Mouse (Mus musculus) cerebellum, adult 9-10 months (tissue): ENCODE data around the gene Ifitm2.

Source experiments
- DNase-seq: peaks from one replicate; pipeline ENCODE4 v3.0.0; 2022

Ifitm2 gene

DNA sequence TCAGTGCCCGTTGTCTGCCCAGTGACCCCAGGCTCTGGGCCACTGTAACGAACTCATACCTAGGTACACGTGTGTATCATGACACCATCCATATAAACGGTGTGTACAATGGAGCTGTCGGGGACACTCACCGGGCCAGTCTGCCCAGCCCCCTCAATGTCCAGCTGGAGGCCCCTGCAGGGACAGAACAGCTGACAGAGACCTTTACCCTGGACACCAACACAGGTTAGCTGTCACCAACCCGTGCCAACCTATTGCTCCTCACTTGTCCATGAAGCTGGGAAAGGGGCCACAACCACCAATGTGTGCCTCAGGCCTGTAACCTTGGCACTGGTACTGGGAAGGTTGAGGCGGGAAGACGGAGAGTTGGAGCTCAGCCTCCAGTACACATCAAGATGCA is 13.4 kb downstream of the Ifitm2 start:
- no peak for DNase-seq

DNA sequence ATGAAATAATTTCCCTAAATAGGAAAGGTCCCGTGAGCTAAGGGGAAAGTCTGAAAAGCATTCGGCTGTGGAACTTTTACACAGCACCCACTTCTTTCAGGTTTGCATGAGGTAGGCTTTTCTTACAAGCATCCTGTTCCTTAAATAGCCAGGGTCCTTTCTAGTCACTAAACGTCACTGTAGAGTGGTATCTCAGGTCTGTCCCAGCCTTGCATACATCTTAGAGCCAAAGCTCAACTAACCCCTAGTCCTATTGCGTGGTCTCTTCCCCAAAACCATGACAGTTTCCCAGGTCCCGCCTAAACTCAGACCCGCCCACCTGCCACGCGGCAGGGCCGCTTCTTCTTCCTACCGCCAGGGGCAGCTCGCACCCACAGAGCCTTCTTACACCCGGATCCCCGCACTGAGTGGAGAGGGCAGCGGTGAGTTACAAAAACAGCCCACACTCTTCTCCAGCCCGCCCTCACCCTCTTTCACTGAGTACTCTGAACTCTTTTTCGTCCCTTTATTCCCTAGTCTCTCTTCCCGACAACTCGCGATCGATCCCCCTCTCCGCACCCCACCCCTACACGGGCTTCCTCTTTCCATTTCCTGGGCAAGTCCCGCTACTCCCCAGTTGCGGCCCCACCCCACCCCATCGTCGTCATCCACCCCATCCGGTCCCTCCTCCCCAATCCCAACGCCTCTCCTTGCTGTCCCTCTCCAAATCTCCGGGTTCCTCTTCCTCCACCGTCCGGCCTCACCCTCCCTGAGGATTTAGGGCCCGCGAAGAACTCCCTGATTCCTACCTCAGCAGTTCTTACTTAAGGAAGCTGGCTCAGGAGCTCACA is 14.3 kb downstream of the Ifitm2 start, which contains the start of gene Pgghg:
Gene Pgghg, plus strand, starts transcription at position 170 of the 830 bp plus-strand sequence.
- DNase-seq, result peak; percentile 41

DNA sequence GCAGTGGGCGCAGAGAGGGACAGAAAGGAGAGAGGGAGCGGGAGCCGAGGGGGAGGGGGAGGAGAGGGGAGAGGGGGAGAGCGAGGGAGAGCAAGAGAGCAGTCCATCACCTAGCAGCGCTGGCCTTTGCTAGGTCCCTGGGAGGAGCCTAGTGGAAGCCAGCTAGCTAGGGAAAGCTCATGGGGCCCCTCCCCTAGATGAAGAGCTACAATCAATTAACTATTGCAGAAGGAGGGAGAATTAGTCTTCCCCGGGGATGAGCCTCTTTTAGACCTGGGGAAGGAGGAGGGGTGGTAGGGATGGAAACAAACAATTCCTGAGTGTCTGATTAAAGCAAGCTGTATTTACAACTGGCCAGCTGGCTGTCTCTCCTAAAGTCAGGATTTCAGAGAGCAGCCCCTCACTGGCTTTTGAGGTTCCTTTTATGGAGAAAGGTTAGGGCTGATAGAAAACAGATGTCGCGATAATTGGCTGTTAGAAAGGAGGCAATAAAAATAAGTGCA is 16.1 kb downstream of the Ifitm2 start:
- no peak for DNase-seq

DNA sequence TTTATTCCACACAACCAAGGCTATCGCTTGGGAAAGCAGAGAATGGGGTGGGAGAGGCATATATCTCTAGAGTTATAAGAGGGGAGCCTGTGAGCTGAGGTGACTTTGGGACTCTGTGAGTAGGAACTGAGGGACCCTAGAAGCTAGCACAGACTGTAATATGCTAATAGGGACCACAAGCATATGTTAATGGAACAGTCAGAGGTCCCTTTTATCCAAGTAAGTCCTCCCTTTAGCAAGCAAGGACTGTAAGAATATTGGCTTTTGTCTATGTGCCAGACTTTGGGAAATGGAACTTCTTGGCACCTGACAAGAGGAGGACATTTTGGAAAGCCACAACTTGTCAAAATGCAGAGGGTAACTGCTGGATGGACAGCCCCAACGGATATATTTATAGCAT is 16.9 kb downstream of the Ifitm2 start:
- DNase-seq, result no peak

DNA sequence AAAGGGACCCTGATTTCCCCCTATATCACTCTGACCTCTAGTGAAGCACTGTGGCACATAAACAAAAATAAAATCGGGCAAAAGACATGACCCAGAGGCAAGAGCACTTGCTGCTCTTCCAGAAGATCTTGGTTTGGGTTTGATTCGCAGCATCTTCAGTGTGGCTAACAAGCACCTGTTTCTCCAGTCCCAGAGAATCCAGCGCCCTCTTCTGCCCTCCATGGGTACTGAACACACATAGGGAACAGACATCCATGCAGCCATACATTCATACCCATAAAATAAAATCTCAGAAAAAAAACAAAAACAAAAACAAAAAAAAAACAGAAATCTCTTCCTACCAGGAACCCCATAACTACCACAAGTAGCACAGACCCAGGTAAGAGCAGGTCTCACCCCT is 17.4 kb downstream of the Ifitm2 start:
- DNase-seq, result no peak

DNA sequence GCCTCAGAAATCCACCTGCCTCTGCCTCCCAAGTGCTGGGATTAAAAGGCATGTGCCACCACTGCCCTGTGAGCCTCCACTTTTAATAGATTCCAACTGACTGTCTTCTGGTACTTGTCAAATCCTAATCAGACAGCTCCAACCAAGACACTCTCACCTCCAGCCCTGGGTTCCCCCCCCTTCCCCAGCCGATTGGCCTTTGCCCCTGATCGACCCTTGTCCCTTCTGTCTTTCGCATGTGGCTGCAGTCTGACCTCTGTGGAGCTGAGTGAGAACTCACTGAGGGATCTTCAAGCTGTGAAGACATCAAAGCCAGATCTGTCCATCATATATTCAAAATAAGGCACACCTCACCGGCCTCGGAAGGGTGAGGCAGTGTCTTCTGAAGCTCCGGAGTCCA is 28.6 kb downstream of the Ifitm2 start:
- no peak for DNase-seq

DNA sequence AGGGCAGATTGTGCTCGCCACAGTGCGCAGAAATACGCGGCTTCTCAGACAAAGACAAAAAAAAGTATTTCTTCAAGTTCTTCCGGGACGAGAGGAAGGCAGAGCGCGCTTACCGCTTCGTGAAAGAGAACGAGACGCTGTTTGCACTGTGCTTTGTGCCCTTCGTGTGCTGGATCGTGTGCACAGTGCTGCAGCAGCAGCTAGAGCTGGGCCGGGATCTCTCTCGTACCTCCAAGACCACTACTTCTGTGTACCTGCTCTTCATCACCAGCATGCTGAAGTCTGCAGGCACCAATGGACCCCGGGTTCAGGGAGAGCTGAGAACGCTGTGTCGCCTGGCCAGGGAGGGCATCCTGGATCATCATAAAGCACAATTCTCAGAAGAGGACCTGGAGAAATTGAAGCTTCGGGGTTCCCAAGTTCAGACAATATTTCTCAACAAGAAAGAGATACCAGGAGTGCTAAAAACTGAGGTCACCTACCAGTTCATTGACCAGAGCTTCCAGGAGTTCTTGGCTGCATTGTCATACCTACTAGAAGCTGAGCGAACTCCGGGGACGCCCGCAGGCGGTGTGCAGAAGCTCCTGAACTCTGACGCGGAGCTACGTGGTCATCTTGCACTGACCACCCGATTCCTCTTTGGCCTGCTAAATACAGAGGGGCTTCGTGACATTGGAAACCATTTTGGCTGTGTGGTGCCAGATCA is 32.6 kb downstream of the Ifitm2 start:
- DNase-seq, result no peak

DNA sequence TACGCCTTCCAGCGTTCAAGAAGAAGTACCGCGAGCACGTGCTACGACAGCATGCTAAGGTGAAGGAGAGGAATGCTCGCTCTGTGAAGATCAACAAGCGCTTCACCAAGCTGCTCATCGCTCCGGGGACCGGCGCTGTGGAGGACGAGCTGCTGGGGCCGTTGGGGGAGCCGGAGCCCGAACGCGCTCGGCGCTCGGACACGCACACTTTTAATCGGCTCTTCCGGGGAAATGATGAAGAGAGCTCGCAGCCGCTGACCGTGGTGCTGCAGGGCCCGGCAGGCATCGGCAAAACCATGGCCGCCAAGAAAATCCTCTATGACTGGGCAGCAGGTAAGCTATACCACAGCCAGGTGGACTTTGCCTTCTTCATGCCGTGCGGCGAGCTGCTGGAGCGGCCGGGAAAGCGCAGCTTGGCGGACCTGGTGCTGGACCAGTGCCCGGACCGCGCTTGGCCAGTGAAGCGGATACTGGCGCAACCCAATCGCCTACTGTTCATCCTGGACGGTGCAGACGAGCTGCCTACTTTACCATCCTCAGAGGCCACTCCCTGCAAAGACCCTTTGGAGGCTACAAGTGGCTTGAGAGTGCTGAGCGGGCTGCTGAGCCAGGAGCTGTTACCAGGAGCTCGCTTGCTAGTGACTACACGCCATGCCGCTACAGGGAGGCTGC is 33.3 kb downstream of the Ifitm2 start:
- peak; percentile 81 for DNase-seq

DNA sequence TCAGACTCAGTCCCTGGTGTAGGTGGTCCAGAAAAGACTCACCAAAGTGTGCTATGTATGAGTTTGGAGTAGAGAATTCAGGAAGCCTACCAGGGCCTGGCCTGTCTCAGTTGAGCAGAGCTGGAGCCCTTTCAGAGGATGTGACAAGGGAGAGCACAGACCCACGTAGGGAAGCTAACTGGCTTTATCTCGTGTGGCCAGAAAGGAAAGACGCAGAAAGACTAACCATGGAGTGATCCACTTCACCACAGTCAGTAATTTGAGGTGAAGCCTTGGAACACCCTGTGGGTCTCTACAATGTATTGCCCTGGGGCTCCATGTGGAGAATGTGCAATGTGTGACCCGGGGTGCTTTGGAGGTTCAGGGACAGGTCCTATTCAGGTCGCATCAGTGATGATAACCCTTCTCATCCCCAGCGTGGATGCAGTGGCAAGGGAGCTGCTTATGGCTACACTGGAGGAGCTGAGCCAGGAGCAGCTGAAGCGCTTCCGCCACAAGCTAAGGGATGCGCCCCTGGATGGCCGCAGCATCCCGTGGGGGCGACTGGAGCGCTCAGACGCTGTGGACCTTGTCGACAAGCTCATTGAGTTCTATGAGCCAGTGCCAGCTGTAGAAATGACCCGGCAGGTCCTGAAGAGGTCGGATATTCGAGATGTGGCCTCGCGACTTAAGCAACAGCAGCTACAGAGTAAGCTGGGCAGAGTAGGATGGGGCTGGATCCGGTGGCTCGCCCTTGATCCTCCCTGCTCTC is 34.4 kb downstream of the Ifitm2 start:
- no peak for DNase-seq

DNA sequence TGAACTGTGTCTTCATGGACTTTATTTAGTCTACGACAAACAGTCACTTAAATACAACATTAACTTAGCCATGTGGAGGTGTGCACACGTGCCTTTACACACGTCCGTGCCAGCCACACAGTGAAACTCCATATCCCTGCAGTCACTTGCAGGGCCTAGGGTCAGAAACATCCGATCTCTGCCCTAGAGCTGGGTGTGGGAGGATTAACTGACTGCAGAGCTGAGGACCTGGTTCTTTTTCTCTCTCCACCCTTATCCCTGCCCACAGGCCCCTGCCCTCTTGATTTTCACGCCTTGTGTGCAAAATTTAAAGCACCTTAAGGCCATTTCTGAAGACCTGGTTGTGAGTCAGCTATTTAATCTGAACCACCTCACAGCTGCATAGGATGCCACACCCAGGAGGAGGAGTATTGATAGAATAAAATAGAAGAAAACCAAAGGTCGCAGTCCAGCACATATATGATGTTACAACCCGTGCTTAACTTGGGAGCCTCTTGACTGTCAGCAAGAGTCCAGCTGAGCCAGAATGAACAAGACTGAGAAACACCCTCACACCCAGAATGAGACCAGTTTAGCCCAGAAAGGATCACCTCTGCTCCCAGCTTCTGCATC is 35.3 kb downstream of the Ifitm2 start, which contains the start of gene Nlrp6:
Gene Nlrp6, plus strand, starts transcription at position 485 of the 612 bp plus-strand sequence.
- no peak for DNase-seq

DNA sequence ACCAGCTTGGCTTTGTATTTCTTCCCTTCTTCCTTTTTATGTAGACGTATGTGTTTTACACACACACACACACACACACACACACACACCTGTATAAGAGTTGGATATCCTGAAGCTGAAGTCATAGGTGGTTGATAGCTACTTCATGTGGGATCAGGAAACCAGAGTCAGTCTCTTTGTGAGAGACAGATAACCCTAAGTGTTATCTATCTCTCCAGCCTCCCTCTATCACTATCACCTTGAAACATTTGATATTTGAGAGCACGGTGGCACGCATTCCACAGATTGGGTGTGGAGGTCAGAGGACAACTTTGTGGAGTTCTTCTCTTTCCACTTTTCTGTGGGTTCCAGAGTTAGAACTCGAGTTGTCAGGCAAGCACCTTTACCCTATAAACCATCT is 35.9 kb downstream of the Ifitm2 start:
- DNase-seq, result no peak

DNA sequence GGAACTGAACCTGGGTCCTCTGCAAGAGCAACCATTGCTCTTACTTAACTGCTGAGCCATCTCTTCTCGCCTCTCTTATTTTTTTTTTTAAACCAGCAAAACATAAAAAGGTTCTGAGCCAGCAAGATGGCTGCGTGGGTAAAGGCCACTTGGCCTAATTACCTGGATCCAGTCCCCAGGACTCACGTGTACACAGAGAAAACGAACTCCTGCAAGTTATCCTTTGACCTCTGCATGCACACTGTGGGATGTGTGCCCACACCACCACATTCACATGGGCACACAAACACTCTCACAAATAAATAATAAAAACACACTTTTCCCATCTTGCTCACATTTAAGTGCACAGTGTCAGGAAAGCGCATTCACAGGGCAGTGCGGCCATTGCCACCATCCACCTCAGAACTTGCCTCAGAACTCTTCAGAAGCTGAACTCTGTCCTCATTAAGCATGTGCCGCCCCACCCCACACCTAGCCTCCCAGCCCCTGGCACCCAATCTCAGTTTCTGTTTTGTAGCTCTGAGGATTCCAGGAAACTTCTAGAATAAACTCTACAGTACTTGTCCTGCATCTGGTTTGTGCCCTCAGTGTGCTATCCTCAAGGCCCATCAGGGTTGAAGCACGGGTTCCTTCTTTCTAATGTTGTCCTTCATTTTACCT is 41.6 kb downstream of the Ifitm2 start:
- DNase-seq, result no peak

DNA sequence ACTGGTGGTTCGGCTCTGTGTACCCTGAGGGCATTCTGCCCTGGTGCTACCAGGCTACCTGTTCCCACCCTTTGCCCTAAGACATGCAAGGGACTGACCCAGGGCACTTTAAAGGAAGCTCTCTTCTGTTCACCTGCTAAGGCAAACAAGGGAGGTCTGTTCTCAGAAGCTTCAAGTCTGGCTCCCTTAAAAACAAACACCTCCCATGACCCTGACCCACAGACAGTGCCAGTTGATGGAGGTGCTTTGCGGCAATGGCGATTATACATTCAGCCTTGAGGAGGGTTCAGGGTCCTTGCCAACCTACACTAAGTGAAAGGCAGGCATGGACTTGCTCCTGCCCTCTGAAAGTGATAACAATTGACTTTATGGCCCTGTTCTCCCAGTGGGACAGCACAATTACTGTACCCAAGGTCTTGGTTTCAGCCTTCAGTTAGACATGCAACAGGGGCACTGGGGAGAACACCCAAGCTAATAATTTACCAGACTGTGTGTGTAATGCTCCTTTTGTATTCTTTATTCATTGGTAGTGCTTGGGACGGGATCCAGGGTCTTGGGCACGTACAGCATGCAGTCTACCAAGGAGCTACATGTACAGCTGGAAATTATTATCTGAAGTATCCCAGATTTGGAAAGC is 42.8 kb downstream of the Ifitm2 start:
- DNase-seq, result no peak

DNA sequence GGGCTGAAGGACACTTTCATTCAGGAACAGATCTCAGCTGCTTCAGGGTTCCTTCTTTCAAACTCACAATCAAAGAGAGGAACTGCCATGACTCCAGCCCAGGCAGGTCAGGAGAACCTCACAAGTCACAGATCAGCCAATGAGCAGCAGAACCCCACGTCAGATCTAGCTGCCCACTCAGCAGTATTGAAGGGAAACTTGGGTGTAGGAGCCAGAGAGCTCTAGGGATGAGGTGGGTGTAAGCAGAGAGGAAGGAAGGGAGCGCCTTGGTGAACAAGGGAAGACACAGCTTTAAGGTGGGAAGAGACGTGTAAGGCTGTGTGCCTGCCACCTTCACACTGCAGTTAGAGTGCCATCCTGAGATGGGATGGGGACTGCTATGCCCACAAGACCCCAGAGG is 43.5 kb downstream of the Ifitm2 start:
- no peak for DNase-seq

DNA sequence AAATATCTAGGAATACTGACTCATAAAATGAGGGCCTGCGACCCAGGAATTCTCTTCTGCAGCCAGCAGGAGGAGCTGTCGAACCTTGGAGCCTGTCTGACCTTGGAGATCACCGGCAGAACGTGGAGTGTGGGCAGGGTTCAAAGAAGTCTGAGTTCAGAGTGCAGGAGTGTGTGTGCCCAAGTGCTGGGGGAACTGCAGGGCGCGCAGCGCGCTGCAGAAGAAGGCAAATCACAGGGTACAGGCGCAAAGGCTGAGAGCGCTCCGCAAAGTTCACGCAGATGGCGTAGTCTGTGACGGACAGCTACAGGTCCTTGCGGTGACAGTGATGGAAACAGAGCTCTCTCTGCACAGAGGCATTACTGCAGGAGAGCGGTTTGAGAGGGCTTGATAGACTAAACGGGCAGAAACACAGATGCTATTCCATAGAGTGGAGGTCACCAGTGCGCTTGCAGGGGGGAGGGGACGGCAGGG is 47.1 kb downstream of the Ifitm2 start:
- DNase-seq, result peak; percentile 66

DNA sequence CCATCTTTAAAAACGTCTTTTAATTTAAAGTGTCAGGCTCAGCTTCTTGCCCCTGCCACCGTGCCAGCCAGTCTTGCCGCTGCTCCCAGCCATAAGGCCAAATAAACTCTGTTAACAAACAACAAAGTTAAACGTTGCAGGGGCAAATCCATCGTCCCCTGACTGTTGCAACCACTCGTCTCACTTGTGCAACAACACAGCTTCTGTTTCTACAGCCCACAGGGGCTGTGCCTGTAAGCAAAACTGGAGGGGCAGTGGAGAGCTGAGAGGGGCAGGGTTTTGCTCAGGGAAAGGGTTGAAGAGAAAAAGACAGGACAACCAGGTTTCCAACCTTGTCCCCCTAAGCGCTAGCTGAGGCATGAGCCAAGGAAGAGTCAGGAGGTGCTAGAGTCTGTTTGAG is 47.6 kb downstream of the Ifitm2 start:
- no peak for DNase-seq

DNA sequence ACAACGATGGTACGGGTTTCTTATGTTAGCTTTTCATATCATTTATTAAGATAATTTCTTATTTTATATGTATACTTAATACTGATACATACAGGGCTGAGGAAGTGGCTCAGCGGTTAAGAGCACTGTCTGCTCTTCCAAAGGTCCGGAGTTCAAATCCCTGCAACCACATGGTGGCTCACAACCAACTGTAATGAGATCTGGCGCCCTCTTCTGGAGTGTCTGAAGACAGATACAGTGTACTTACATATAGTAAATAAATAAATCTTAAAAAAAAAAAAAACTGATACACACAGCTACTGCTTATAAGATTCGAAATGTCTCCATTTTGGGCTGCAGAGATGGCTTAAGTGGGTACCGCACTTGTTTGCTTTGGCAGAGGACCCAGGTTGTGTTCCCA is 48.1 kb downstream of the Ifitm2 start:
- DNase-seq, result no peak

DNA sequence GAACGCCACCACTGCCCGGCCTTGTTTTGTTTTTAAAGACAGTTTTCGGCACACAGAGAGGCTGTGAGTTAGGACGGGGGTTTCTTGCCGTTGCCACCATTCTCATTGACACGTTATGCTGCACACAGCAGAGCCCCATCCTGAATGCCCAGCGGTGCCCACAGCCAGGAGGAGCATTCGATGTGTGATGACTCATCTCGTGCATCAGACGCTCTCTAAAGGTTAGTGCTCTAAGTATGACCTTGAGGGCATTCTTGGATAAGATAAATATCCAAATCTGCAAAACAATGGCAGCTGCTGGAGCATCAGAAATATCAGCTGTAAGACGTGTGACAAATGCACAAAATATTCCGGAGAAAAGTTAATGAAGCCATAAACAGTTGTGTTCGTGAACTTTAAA is 48.7 kb downstream of the Ifitm2 start:
- DNase-seq, result no peak

DNA sequence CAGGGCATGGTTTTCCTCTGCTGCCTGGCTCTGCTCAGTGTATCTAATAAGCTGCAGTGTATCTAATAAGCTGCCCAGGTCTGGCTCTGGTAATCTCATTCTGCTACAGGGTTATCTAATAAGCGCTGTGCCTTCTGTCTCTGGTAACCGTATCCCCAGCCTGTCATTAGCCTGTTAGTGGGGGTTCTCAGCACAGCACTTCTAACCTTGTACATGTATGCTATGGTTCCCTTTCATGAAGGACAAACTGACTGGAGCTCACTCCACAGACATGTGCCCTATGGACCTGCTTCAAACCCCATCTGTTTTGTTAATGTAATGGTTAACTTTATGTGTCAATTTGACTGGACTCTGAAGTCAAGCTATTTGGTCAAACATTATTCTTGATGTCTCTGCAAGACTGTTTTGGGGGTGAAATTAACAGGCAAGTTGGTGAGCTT is 50.1 kb downstream of the Ifitm2 start:
- no peak for DNase-seq
